Mouse (Mus musculus) hindbrain, postnatal 0 days (tissue): ENCODE data around the gene Xrra1. TPM values are rescaled to one million over a fixed set of nuclear protein-coding genes. Genes with fewer than 3 reads are reported as not detected.

ENCODE experiments used
- ATAC-seq: fragments of 200-750 bp; cut with Nextera tagmentation; 2 replicates; pipeline ENCODE4 v1.8.0; 2017; ENCODE audit warnings: mild to moderate bottlenecking, moderate TSS enrichment, moderate library complexity
- DNase-seq: peaks from one replicate; pipeline ENCODE4 v3.0.0-alpha.2; 2015; ENCODE audit warnings: low spot score
- H3K27ac ChIP-seq: fragments of 300-500 bp; sonication (generic); 2 replicates; pipeline ENCODE4 v1.5.1; 2014; ENCODE audit warnings: mild to moderate bottlenecking
- H3K27me3 ChIP-seq: fragments of 300-500 bp; sonication (generic); 2 replicates; pipeline ENCODE4 v1.6.1; 2014; ENCODE audit warnings: low read length, mixed read lengths; ENCODE audit not compliant: insufficient read depth
- H3K36me3 ChIP-seq: fragments of 300-500 bp; sonication (generic); 2 replicates; pipeline ENCODE4 v1.6.1; 2014; ENCODE audit warnings: low read length, mixed read lengths; ENCODE audit not compliant: insufficient read depth
- H3K4me1 ChIP-seq: fragments of 300-500 bp; sonication (generic); 2 replicates; pipeline ENCODE4 v1.6.1; 2014; ENCODE audit warnings: antibody characterized with exemption, low read length, mixed read lengths; ENCODE audit not compliant: insufficient read depth
- H3K4me2 ChIP-seq: fragments of 300-500 bp; sonication (generic); 2 replicates; pipeline ENCODE4 v1.6.1; 2014; ENCODE audit warnings: low read depth, mild to moderate bottlenecking, low read length, moderate library complexity, mixed read lengths
- H3K4me3 ChIP-seq: fragments of 300-500 bp; sonication (generic); 2 replicates; pipeline ENCODE4 v1.5.1; 2014; ENCODE audit warnings: low read length
- H3K9ac ChIP-seq: fragments of 300-500 bp; sonication (generic); replicated peaks from 2 replicates; pipeline ENCODE4 v1.6.1; 2014; ENCODE audit warnings: mild to moderate bottlenecking, low read length, moderate library complexity, mixed read lengths
- H3K9me3 ChIP-seq: fragments of 300-500 bp; sonication (generic); 2 replicates; pipeline ENCODE4 v1.6.1; 2016; ENCODE audit warnings: low read length, mixed read lengths
- CTCF ChIP-seq: IDR thresholded peaks from 2 replicates; pipeline ENCODE4 v1.5.1; 2016; ENCODE audit warnings: antibody characterized with exemption, control low read depth, low read depth
- WGBS: fragments of 180-500 bp; shearing (Covaris S2); extraction: QIAGEN DNeasy Blood & Tissue Kit; methylation state at CpG from one replicate; pipeline ENCODE4 v1.1.7; 2014; 5-methylcytosine and 5-hydroxymethylcytosine counted together
- polyA plus RNA-seq: library from polyadenylated mRNA; unstranded; fragments of >200 nt; fragmentation: Nextera tagmentation; extraction: Ambion mirVana; gene quantifications from 2 replicates; pipeline ENCODE4 v1.2.1, GENCODE M21; 2015
- total RNA-seq: library from RNA; depleted of rRNA; stranded (reverse); fragments of >200 nt; gene quantifications from 2 replicates; pipeline ENCODE4 v1.2.3, GENCODE M21; 2014

The Xrra1 gene
- total and polyA plus RNA-seq, 2 experiments from 2014 or later = 1.3 to 2.6 TPM

DNA sequence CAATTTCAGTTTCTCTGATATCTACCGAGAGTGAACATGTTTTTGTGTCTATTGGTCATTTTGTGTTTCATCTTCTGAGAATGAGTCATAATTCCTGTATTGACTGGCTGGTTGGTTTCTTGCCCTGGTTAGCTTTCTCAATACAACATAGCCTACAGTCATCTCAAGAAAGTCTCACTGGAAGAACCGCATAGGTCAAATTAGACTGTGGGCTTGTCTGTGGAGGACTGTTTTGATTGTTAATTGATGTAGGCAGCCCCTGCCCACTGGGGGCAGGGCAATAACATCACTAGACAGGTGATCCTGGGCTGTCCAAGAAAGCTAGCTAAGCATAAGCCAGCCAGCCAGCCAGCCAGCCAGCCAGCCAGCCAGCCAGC, 25.1 kb upstream of the Xrra1 start:
- Histone ChIP-seq H3K9ac (no peak overlapping the region), H3K9me3 (no peaks in the 10 kb centered on the region), H3K4me1 (no peaks in the 10 kb centered on the region), H3K27me3 (no peaks in the 10 kb centered on the region), H3K36me3 (peaks cover 16% of the 10 kb centered on the region; the same call in 1 of the 2 replicates), H3K4me3 (no peak overlapping the region), H3K27ac (no peak overlapping the region), H3K4me2 (no peak overlapping the region)
- no peak for TF ChIP-seq CTCF
- ATAC-seq = no peak
- WGBS = 91% methylated on average over 2 of the region's 2 CpGs
- DNase-seq = no peak

DNA sequence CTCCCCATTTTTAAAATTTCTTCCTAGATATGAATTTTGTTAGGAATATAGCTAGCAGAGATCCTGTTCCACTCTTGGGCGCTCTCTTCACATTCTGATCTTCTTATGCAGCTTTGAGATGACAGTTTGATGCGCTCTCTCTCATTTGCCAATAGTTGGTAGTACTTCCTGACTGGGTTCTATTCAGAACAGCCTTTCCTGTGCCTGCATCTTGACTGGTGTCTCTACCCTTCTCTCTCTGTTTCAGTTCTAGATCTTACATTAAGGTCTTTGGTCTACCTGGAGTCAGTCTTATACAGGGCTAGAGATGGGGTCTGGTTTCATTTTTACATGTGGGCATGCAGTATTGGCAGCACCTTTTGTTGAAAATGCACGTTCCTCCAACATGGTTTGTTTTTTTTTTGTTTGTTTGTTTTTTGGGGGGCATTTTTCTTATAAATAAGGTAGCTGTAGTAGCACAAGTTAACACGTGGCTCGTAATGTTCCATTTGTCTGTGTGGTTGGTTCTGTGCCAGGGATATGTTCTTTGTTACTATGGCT, 24.5 kb upstream of the Xrra1 start:
- TF ChIP-seq CTCF = no peak

DNA sequence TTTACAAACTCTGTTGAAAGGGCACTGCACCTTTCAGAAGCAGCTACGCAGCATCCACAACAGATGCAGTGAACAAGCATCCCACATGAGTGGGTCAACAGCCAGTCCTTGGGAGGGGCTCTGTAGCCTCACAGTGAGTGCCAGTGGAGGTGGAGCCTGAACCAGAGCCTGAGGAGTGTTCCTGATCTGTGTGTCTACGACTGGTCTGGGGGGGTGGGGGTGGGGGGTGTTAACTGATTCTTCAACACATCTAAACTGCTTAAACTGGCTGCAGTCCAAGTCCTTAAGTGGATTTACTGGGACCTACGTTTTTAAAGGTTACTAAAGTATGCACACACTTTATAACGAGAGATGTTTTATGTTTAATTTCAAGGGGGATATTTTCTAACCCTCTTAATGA, 22.1 kb upstream of the Xrra1 start:
- Histone ChIP-seq H3K9me3 (no peaks in the 10 kb centered on the region), H3K27ac (no peak overlapping the region), H3K27me3 (no peaks in the 10 kb centered on the region), H3K9ac (no peak overlapping the region), H3K4me1 (no peaks in the 10 kb centered on the region), H3K4me3 (no peak overlapping the region), H3K36me3 (peaks cover 39% of the 10 kb centered on the region), H3K4me2 (no peak overlapping the region)
- WGBS = 64% methylated on average over 4 of the region's 4 CpGs
- ATAC-seq (no peak), DNase-seq (no peak)
- TF ChIP-seq CTCF = no peak

More for the DNA sequence above, 24.5 kb upstream of the Xrra1 start:
- H3K4me3 ChIP-seq = no peak overlapping the region
- no peaks in the 10 kb centered on the region for H3K27me3 ChIP-seq
- peaks cover 20% of the 10 kb centered on the region; the same call in 1 of the 2 replicates for H3K36me3 ChIP-seq
- no peak overlapping the region for H3K4me2 ChIP-seq
- ATAC-seq (no peak), DNase-seq (no peak)
- no peaks in the 10 kb centered on the region for H3K4me1 ChIP-seq
- H3K9ac ChIP-seq = no peak overlapping the region
- no peaks in the 10 kb centered on the region for H3K9me3 ChIP-seq
- 83% methylated on average over 5 of the region's 5 CpGs for WGBS
- no peak overlapping the region for H3K27ac ChIP-seq

DNA sequence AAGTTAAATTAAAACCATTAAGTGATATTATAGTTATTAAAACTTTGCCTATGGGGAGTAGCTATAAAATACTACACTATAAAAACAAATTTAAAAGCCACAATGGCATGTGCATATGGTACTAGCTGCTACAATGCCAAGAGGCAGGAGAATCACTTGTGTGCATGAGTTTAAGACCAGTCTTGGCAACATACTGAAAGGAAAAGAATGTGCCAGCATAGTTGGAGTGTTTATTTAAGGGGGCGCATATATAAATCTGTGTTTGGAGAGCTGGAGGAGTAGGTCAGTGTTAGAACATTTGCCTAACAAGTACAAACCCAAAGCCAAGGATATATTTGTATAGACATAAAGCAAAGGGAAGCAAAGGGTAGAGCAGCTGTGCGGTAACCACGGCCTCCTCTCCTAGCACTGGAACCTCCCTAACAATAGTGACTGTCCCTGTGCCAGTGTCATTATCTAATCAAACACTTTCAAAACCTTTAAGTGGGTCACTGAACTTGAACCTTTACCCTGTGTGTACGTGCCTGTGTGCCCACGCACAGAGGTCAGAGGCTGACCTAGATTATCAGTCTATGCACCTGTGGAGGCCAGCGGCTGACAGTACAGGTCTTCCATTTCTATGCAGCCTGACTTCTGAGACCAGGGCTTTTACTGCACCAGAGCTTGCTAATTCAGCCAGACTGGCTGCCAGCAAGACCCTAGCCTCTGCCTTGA, 21.4 kb upstream of the Xrra1 start:
- no peaks in the 10 kb centered on the region for H3K27me3 ChIP-seq
- no peaks in the 10 kb centered on the region for H3K4me1 ChIP-seq
- DNase-seq (no peak), ATAC-seq (no peak)
- WGBS = 82% methylated on average over 6 of the region's 6 CpGs
- H3K9ac ChIP-seq = no peak overlapping the region
- H3K9me3 ChIP-seq = no peaks in the 10 kb centered on the region
- H3K27ac ChIP-seq = no peak overlapping the region
- peaks cover 46% of the 10 kb centered on the region for H3K36me3 ChIP-seq
- H3K4me2 ChIP-seq = no peak overlapping the region
- H3K4me3 ChIP-seq = no peak overlapping the region
- TF ChIP-seq CTCF = no peak

DNA sequence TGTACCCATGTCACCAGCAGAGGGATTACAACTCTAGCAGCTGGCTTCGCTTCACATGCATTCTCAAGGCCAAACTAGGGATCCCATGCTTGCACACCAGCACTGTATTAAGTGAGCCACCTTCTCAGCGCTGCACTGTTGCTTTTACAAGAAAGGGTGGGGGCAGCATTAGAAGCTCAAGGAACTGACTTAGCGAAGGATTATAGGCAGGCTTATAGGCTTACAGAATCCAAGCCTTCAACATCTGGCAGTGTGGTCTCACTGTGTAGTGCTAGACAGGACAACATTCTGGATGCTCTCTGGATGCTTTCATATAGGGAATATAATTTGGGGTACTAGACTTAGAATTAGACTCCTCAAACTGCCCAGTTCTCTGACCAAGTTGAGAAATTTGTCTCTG, 20.7 kb upstream of the Xrra1 start:
- 92% methylated on average over 3 of the region's 3 CpGs for WGBS

DNA sequence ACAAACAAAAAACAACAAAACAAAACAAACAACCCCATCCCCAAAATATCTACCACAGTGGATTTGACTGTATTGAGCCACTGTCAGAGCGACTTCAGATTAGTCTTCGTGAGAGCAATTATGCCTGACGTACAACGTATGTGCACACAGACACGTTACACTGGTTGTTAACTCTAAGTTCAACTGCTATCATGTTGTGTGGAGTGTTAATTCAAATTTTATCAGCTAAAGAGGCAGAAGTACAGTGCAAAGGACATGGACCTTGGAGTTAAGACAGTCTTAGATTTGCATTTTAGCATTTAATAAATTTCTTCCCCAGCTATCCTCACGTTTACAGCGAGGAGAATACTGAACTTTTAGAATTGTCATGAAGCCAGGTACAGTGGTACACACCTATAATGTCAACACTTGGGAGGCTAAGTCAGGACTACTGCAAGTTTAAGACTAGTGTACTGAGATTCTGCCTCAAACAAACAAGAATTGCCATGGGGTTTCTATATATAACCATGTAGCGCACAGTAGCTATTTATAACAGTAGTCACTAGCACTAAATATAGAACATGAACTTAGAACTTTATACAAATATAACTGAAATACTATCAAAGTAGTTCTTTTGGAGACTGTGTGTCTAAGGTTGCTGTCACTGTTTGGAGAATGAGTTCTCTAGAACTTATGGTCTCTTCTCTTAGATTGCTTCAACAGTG, 13.2 kb upstream of the Xrra1 start:
- ATAC-seq = no peak
- peaks cover 56% of the 10 kb centered on the region for H3K36me3 ChIP-seq
- TF ChIP-seq CTCF = no peak

More for the DNA sequence above, 20.7 kb upstream of the Xrra1 start:
- Histone ChIP-seq H3K27me3 (no peaks in the 10 kb centered on the region), H3K36me3 (peaks cover 53% of the 10 kb centered on the region), H3K27ac (no peak overlapping the region), H3K9me3 (no peaks in the 10 kb centered on the region), H3K4me2 (no peak overlapping the region), H3K4me1 (no peaks in the 10 kb centered on the region), H3K4me3 (no peak overlapping the region), H3K9ac (no peak overlapping the region)
- DNase-seq = no peak
- ATAC-seq = no peak
- peak; percentile 29; the same call in 1 of the 2 replicates for TF ChIP-seq CTCF

More for the DNA sequence above, 13.2 kb upstream of the Xrra1 start:
- 0 out of 2 replicates have a peak, but pooled peaks cover 2% of the 10 kb centered on the region for H3K4me1 ChIP-seq
- H3K9ac ChIP-seq = no peak overlapping the region
- no peaks in the 10 kb centered on the region for H3K9me3 ChIP-seq
- no peak overlapping the region for H3K4me2 ChIP-seq
- H3K27ac ChIP-seq = no peak overlapping the region
- no peaks in the 10 kb centered on the region for H3K27me3 ChIP-seq
- no peak for DNase-seq
- 95% methylated on average over 8 of the region's 8 CpGs for WGBS
- no peak overlapping the region for H3K4me3 ChIP-seq
